Mouse (Mus musculus): Measurements from ENCODE around the gene Tubb1.

GRCm38 (mm10) chr2:174415001-174415730 is 35.3 kb upstream of the Tubb1 start:
- TF ChIP-seq CTCF (IDR thresholded peaks at IDR 0.05; ENCODE audit: insufficient read depth, low read depth, low read length) (no peak), POLR2A (IDR thresholded peaks at IDR 0.05; ENCODE audit: insufficient read depth, low read depth, low read length) (no peak)
